Mouse (Mus musculus): ENCODE measurements at regions not wholly inside any gene's neighbourhood (a gene's known extent, or its start where the extent isn't known, plus 50 kb on each side); places are given as distances from the start of the nearest gene placed in this dataset.
"Not testable (repeated sequence)": the region's sequence is repeated elsewhere in the genome, so short reads cannot be mapped to it uniquely, and the experiment has no call there.

GRCm38 (mm10) chr14:33691690-33692089, 102.7 kb downstream of the Ptpn20 start:
- no peak for DNase-seq (ENCODE audit: low read depth, low spot score)

- no peak for DNase-seq (ENCODE audit: low read depth, low spot score)
Measured at GRCm38 (mm10) chr14:33694224-33694623, 105.2 kb downstream of the Ptpn20 start.

GRCm38 (mm10) chr14:33695362-33695982, 106.5 kb downstream of the Ptpn20 start:
- DNase-seq (ENCODE audit: low read depth, low spot score) = peak; percentile 13

- no peak for DNase-seq (ENCODE audit: low read depth, low spot score)
Measured at GRCm38 (mm10) chr14:33696817-33697216, 107.8 kb downstream of the Ptpn20 start.

- DNase-seq (ENCODE audit: low read depth, low spot score) = no peak
Measured at GRCm38 (mm10) chr14:33699777-33700438, 110.9 kb downstream of the Ptpn20 start.

- DNase-seq (ENCODE audit: low read depth, low spot score) = no peak
Measured at GRCm38 (mm10) chr14:33707661-33708297, 118.8 kb downstream of the Ptpn20 start.

GRCm38 (mm10) chr14:33708298-33708665, 119.3 kb downstream of the Ptpn20 start:
- DNase-seq (ENCODE audit: low read depth, low spot score) = no peak

GRCm38 (mm10) chr14:33712458-33712857, 123.5 kb downstream of the Ptpn20 start:
- no peak for DNase-seq (ENCODE audit: low read depth, low spot score)

- DNase-seq (ENCODE audit: low read depth, low spot score) = no peak
Measured at GRCm38 (mm10) chr14:33719651-33720050, 130.6 kb downstream of the Ptpn20 start.

GRCm38 (mm10) chr14:33722379-33723145, 133.6 kb downstream of the Ptpn20 start:
- not testable (repeated sequence) for DNase-seq (ENCODE audit: low read depth, low spot score)

GRCm38 (mm10) chr14:33726500-33726899, 137.5 kb downstream of the Ptpn20 start:
- DNase-seq (ENCODE audit: low read depth, low spot score) = no peak

- no peak for DNase-seq (ENCODE audit: low read depth, low spot score)
Measured at GRCm38 (mm10) chr14:33729115-33729884, 140.3 kb downstream of the Ptpn20 start.

- no peak for DNase-seq (ENCODE audit: low read depth, low spot score)
Measured at GRCm38 (mm10) chr14:33732698-33733097, 143.7 kb downstream of the Ptpn20 start.

GRCm38 (mm10) chr14:33734446-33735043, 145.5 kb downstream of the Ptpn20 start:
- no peak for DNase-seq (ENCODE audit: low read depth, low spot score)

- no peak for DNase-seq (ENCODE audit: low read depth, low spot score)
Measured at GRCm38 (mm10) chr14:33735653-33736052, 146.6 kb downstream of the Ptpn20 start.

- DNase-seq (ENCODE audit: low read depth, low spot score) = no peak
Measured at GRCm38 (mm10) chr14:33746181-33746580, 157.2 kb downstream of the Ptpn20 start.

- no peak for DNase-seq (ENCODE audit: low read depth, low spot score)
Measured at GRCm38 (mm10) chr14:33759656-33760055, 163.7 kb upstream of the Gdf10 start.

- no peak for DNase-seq (ENCODE audit: low read depth, low spot score)
Measured at GRCm38 (mm10) chr14:33763641-33764046, 159.7 kb upstream of the Gdf10 start.

- no peak for DNase-seq (ENCODE audit: low read depth, low spot score)
Measured at GRCm38 (mm10) chr14:33765767-33766166, 157.6 kb upstream of the Gdf10 start.

- DNase-seq (ENCODE audit: low read depth, low spot score) = no peak
Measured at GRCm38 (mm10) chr14:33772374-33772773, 151.0 kb upstream of the Gdf10 start.

- DNase-seq (ENCODE audit: low read depth, low spot score) = no peak
Measured at GRCm38 (mm10) chr14:33789556-33789955, 133.8 kb upstream of the Gdf10 start.
